Mouse (Mus musculus): ENCODE data around the gene Zdhhc1.

Gene Zdhhc1

GRCm38 (mm10) chr8:105518436-105519313, 22.0 kb upstream of the Zdhhc1 start, which contains the start of gene Hsd11b2:
Gene Hsd11b2, plus strand, starts transcription at chr8:105518755.
- in situ Hi-C loops (cut with MboI, MseI), result no loop called here

GRCm38 (mm10) chr8:105517346-105517745, 20.6 kb upstream of the Zdhhc1 start:
- in situ Hi-C loops (cut with MboI, MseI), result no loop called here

GRCm38 (mm10) chr8:105516018-105516645, 19.4 kb upstream of the Zdhhc1 start:
- in situ Hi-C loops (cut with MboI, MseI), result no loop called here

- in situ Hi-C loops (cut with MboI, MseI), result no loop called here
These were observed 18.0 kb upstream of the Zdhhc1 start for GRCm38 (mm10) chr8:105514656-105515055.

- in situ Hi-C loops (cut with MboI, MseI), result no loop called here
These were observed 17.5 kb upstream of the Zdhhc1 start for GRCm38 (mm10) chr8:105514194-105514593.

GRCm38 (mm10) chr8:105509997-105510735, 13.5 kb upstream of the Zdhhc1 start:
- in situ Hi-C loops (cut with MboI, MseI), result no loop called here

GRCm38 (mm10) chr8:105508758-105509157, 12.1 kb upstream of the Zdhhc1 start:
- in situ Hi-C loops (cut with MboI, MseI), result no loop called here

- in situ Hi-C loops (cut with MboI, MseI), result no loop called here
These were observed 10.3 kb upstream of the Zdhhc1 start for GRCm38 (mm10) chr8:105506977-105507376.

- in situ Hi-C loops (cut with MboI, MseI), result no loop called here
These were observed 7.9 kb upstream of the Zdhhc1 start for GRCm38 (mm10) chr8:105504617-105505016.

- in situ Hi-C loops (cut with MboI, MseI), result loop anchor here (10.0 kb wide), 1 partner anchor 865 kb away; the partner anchor contains the start of gene Rrad
These were observed 3.1 kb upstream of the Zdhhc1 start for GRCm38 (mm10) chr8:105499787-105500186.

GRCm38 (mm10) chr8:105495350-105496302, 1.1 kb downstream of the Zdhhc1 start:
- in situ Hi-C loops (cut with MboI, MseI), result loop anchor here (10.0 kb wide), 1 partner anchor 861 kb away; the partner anchor contains the start of gene Rrad

GRCm38 (mm10) chr8:105494566-105494965, 2.1 kb downstream of the Zdhhc1 start:
- in situ Hi-C loops (cut with MboI, MseI), result loop anchor here (10.0 kb wide), 1 partner anchor 860 kb away; the partner anchor contains the start of gene Rrad

- in situ Hi-C loops (cut with MboI, MseI), result loop anchor here (10.0 kb wide), 1 partner anchor 859 kb away; the partner anchor contains the start of gene Rrad
These were observed 3.2 kb downstream of the Zdhhc1 start for GRCm38 (mm10) chr8:105493495-105493894.

GRCm38 (mm10) chr8:105489281-105489680, 7.4 kb downstream of the Zdhhc1 start:
- in situ Hi-C loops (cut with MboI, MseI), result loop anchor here (5.0 kb wide), 1 partner anchor 63 kb away; no protein-coding TSS in a partner anchor

GRCm38 (mm10) chr8:105488082-105488481, 8.6 kb downstream of the Zdhhc1 start:
- in situ Hi-C loops (cut with MboI, MseI), result loop anchor here (5.0 kb wide), 1 partner anchor 64 kb away; no protein-coding TSS in a partner anchor

GRCm38 (mm10) chr8:105484392-105484791, 12.3 kb downstream of the Zdhhc1 start:
- in situ Hi-C loops (cut with MboI, MseI), result no loop called here

- in situ Hi-C loops (cut with MboI, MseI), result no loop called here
These were observed 12.7 kb downstream of the Zdhhc1 start for GRCm38 (mm10) chr8:105484030-105484368.

GRCm38 (mm10) chr8:105483212-105484029, 13.3 kb downstream of the Zdhhc1 start:
- in situ Hi-C loops (cut with MboI, MseI), result no loop called here

- in situ Hi-C loops (cut with MboI, MseI), result no loop called here
These were observed 14.6 kb downstream of the Zdhhc1 start for GRCm38 (mm10) chr8:105482123-105482522.

GRCm38 (mm10) chr8:105481453-105481852, 15.2 kb downstream of the Zdhhc1 start:
- in situ Hi-C loops (cut with MboI, MseI), result no loop called here

Data from T-helper 1 cell (primary cell).